Mouse (Mus musculus) E14TG2a.4 (cell line): ENCODE measurements around the gene Serpine2.

Source experiments
- CTCF ChIP-seq: conservative IDR thresholded peaks from 2 replicates; pipeline ENCODE4 v1.5.1; 2014; ENCODE audit warnings: low read length
- NANOG ChIP-seq: IDR thresholded peaks from 2 replicates; pipeline ENCODE4 v1.6.1; 2014; ENCODE audit warnings: borderline replicate concordance, low read length, mixed read lengths
- POU5F1 ChIP-seq: IDR thresholded peaks from 2 replicates; pipeline ENCODE4 v1.6.1; 2014; ENCODE audit warnings: low read length, borderline replicate concordance

DNA sequence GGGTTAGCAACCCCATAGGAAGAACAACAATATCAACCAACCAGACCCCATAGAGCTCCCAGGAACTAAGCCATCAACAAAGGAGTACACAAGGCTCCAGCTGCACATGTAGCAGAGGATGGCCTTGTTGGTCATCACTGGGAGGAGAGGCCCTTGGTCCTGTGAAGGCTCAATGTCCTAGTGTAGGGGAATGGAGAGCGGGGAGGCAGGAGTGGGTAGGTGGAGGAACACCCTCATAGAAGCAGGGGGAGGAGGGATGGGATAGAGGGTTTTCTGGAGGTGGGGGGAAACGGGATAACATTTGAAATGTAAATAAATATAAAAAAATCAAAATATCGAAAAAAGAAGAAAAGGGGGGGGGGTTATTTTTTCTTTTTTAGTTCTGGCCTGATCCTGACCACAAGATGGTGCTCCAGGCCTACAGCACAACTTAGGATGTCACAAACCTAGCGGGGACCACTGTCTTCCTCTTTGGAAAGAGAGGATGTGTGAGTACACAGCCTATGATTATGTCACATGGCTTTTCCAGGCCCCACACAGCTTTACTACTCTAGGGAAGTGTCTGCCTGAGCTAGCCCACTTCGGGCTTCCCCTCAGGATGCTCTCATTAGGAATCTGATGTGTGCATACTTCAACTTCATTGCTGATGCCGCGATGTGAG, 74.6 kb downstream of the Serpine2 start:
- TF ChIP-seq CTCF (peak; percentile 37), POU5F1 (no peak), NANOG (no peak)
